Mouse (Mus musculus) bone marrow macrophage, adult 2 months (primary cell): Measurements from ENCODE around the gene Tnfsf14. TPM values are rescaled to one million over a fixed set of nuclear protein-coding genes. Genes with fewer than 3 reads are reported as not detected.

ENCODE experiments used
- H3K27ac ChIP-seq: 2 replicates; pipeline ENCODE4 v1.5.1; 2012; ENCODE audit warnings: low read depth, low read length; ENCODE audit not compliant: insufficient read depth
- H3K4me1 ChIP-seq: 2 replicates; pipeline ENCODE4 v1.6.1; 2012; ENCODE audit warnings: low read length; ENCODE audit not compliant: control insufficient read depth, insufficient read depth
- H3K4me3 ChIP-seq: 2 replicates; pipeline ENCODE4 v1.5.1; 2012; ENCODE audit warnings: mild to moderate bottlenecking, low read length, moderate library complexity; ENCODE audit not compliant: insufficient read depth
- CTCF ChIP-seq: IDR thresholded peaks from 2 replicates; pipeline ENCODE4 v1.5.1; 2012; ENCODE audit warnings: low read depth, mild to moderate bottlenecking, low read length, moderate library complexity
- POLR2A ChIP-seq: IDR thresholded peaks from 2 replicates; pipeline ENCODE4 v1.6.1; 2012; ENCODE audit warnings: mild to moderate bottlenecking, low read depth, low read length, borderline replicate concordance
- polyA plus RNA-seq: library from polyadenylated mRNA; stranded (reverse); fragments of >200 nt; gene quantifications from 2 replicates; pipeline ENCODE4 v1.2.4, GENCODE M21; 2012; ENCODE audit not compliant: missing spikeins, insufficient read depth, insufficient read length

The Tnfsf14 gene
- 3.5 and 3.8 TPM in 2 replicates for polyA plus RNA-seq

GRCm38 (mm10) chr17:57194041-57194507 lies at the start of gene Tnfsf14:
TSS of gene Tnfsf14 (minus strand) at chr17:57194177.
- H3K4me3 ChIP-seq = peak within 1 kb of the TSS; percentile 38
- no peak for TF ChIP-seq CTCF
- TF ChIP-seq POLR2A = no peak

GRCm38 (mm10) chr17:57237181-57237580 lies 43.2 kb upstream of the Tnfsf14 start:
- Histone ChIP-seq H3K27ac (no peak overlapping the region), H3K4me1 (peaks cover 10% of the 10 kb centered on the region), H3K4me3 (no peak overlapping the region)
- TF ChIP-seq POLR2A = no peak
- TF ChIP-seq CTCF = no peak

More at GRCm38 (mm10) chr17:57194041-57194507, at the start of gene Tnfsf14:
- H3K27ac ChIP-seq = peak within 1 kb of the TSS; percentile 49
- H3K4me1 ChIP-seq = peaks cover 45% of the 10 kb centered on the region

GRCm38 (mm10) chr17:57235803-57236202 lies 41.8 kb upstream of the Tnfsf14 start:
- no peak for TF ChIP-seq POLR2A
- no peak for TF ChIP-seq CTCF
- Histone ChIP-seq H3K4me1 (peaks cover 23% of the 10 kb centered on the region), H3K4me3 (no peak overlapping the region), H3K27ac (no peak overlapping the region)

GRCm38 (mm10) chr17:57234254-57234928 lies 40.4 kb upstream of the Tnfsf14 start:
- Histone ChIP-seq H3K4me1 (peaks cover 35% of the 10 kb centered on the region), H3K27ac (no peak overlapping the region), H3K4me3 (no peak overlapping the region)
- no peak for TF ChIP-seq CTCF
- no peak for TF ChIP-seq POLR2A

GRCm38 (mm10) chr17:57233038-57233437 lies 39.1 kb upstream of the Tnfsf14 start:
- H3K4me3 ChIP-seq = no peak overlapping the region

GRCm38 (mm10) chr17:57232200-57232599 lies 38.2 kb upstream of the Tnfsf14 start:
- no peak for TF ChIP-seq CTCF
- no peak for TF ChIP-seq POLR2A
- no peak overlapping the region for H3K27ac ChIP-seq
- peaks cover 41% of the 10 kb centered on the region for H3K4me1 ChIP-seq
- no peak overlapping the region for H3K4me3 ChIP-seq

More at GRCm38 (mm10) chr17:57233038-57233437, 39.1 kb upstream of the Tnfsf14 start:
- H3K27ac ChIP-seq = no peak overlapping the region
- no peak for TF ChIP-seq POLR2A
- no peak for TF ChIP-seq CTCF
- peaks cover 39% of the 10 kb centered on the region for H3K4me1 ChIP-seq

- Histone ChIP-seq H3K4me1 (peaks cover 47% of the 10 kb centered on the region), H3K27ac (no peak overlapping the region), H3K4me3 (no peak overlapping the region)
- TF ChIP-seq CTCF (no peak), POLR2A (no peak)
Measured at GRCm38 (mm10) chr17:57231321-57231771, 37.4 kb upstream of the Tnfsf14 start.

GRCm38 (mm10) chr17:57230728-57231125 lies 36.8 kb upstream of the Tnfsf14 start:
- no peak overlapping the region for H3K4me3 ChIP-seq
- H3K27ac ChIP-seq = no peak overlapping the region
- TF ChIP-seq POLR2A (no peak), CTCF (no peak)
- peaks cover 47% of the 10 kb centered on the region for H3K4me1 ChIP-seq

- TF ChIP-seq POLR2A (no peak), CTCF (no peak)
- Histone ChIP-seq H3K4me3 (no peak overlapping the region), H3K4me1 (peaks cover 47% of the 10 kb centered on the region), H3K27ac (no peak overlapping the region)
Measured at GRCm38 (mm10) chr17:57229851-57230727, 36.1 kb upstream of the Tnfsf14 start.
